Mouse (Mus musculus) kidney, postnatal 25 days (tissue): ENCODE results near the gene 2810459M11Rik.
A peak's percentile ranks its signal among the peaks of the same experiment; 100 is the strongest.
"Not testable (repeated sequence)": the region's sequence is repeated elsewhere in the genome, so short reads cannot be mapped to it uniquely, and the experiment has no call there.

Experiments
- DNase-seq, 2 experiments: peaks; one replicate each; pipeline ENCODE4 v3.0.0; 2021; ENCODE audit warnings: mixed read lengths in 2 of 2

The 2810459M11Rik gene

GRCm38 (mm10) chr1:86045848-86046805, at the start of gene 2810459M11Rik:
Gene 2810459M11Rik, plus strand, starts transcription at chr1:86045863.
- DNase-seq: peak; percentile 25 to 58

GRCm38 (mm10) chr1:85997221-85997620, 48.4 kb upstream of the 2810459M11Rik start:
- no peak for DNase-seq

GRCm38 (mm10) chr1:85998012-85998411, 47.7 kb upstream of the 2810459M11Rik start:
- DNase-seq: no peak

- DNase-seq: peak; percentile 2 to 45
These were observed 45.7 kb upstream of the 2810459M11Rik start for GRCm38 (mm10) chr1:85999853-86000570.

- DNase-seq: no peak
These were observed 40.1 kb upstream of the 2810459M11Rik start for GRCm38 (mm10) chr1:86005540-86005939.

- no peak for DNase-seq
These were observed 39.6 kb upstream of the 2810459M11Rik start for GRCm38 (mm10) chr1:86006040-86006439.

- peak; percentile 88 to 95 for DNase-seq
These were observed 37.9 kb upstream of the 2810459M11Rik start for GRCm38 (mm10) chr1:86007778-86008177.

GRCm38 (mm10) chr1:86015758-86016157, 29.9 kb upstream of the 2810459M11Rik start:
- DNase-seq: not testable (repeated sequence)

GRCm38 (mm10) chr1:86016516-86016915, 29.1 kb upstream of the 2810459M11Rik start, which contains the start of gene Spata3:
Gene Spata3, plus strand, starts transcription at chr1:86016816.
- DNase-seq: no peak

GRCm38 (mm10) chr1:86018235-86019055, 27.2 kb upstream of the 2810459M11Rik start:
- DNase-seq: peak; percentile 7 to 43

GRCm38 (mm10) chr1:86021365-86021989, 24.2 kb upstream of the 2810459M11Rik start:
- no peak for DNase-seq

GRCm38 (mm10) chr1:86032273-86032987, 13.2 kb upstream of the 2810459M11Rik start:
- no peak for DNase-seq

GRCm38 (mm10) chr1:86038191-86038951, 7.3 kb upstream of the 2810459M11Rik start:
- DNase-seq: peak in 1 of 2 experiments; percentile 52

GRCm38 (mm10) chr1:86040131-86040530, 5.5 kb upstream of the 2810459M11Rik start:
- no peak for DNase-seq

GRCm38 (mm10) chr1:86040817-86041216, 4.8 kb upstream of the 2810459M11Rik start:
- no peak for DNase-seq

- DNase-seq: no peak
These were observed 607 bp upstream of the 2810459M11Rik start for GRCm38 (mm10) chr1:86045056-86045455.

- no peak for DNase-seq
These were observed 1.3 kb downstream of the 2810459M11Rik start for GRCm38 (mm10) chr1:86046833-86047563.

- no peak for DNase-seq
These were observed 2.6 kb downstream of the 2810459M11Rik start for GRCm38 (mm10) chr1:86048231-86048630.

GRCm38 (mm10) chr1:86048744-86049143, 3.1 kb downstream of the 2810459M11Rik start:
- no peak for DNase-seq
